Comparison of ENCODE assay signal across 8 mouse cellular contexts in the genomic region with DNA sequence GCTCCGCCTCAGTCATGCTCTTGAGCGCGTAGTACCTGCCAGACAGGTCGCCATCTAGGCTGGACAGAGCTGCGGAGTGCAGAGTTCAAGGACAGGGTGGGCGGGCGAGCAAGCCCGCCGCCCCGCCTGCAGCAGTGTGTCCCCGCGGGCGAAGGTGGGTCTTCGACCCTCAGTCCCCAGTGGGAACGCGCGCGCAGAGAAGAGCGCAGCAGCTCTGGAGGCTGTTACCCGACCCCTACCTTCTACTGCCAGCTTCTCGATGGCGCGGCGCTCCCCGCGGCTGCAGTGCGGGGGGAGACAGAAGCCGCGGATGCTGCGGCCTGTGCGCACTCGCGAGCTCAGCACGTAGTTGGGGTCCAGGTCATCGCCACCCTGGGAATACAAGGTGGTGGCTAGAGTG. TPM values are rescaled to one million over a fixed set of nuclear protein-coding genes. Genes with fewer than 3 reads are reported as not detected.
DNase-seq lines count a peak whose midpoint lies in the region; ATAC-seq and TF ChIP-seq lines count a peak whose summit lies in the region.

No protein-coding gene starts in this region.

- peaks cover 39% of the 10 kb centered on the region for H3K27me3 ChIP-seq in kidney, embryonic 16.5 days (ENCODE audit: insufficient read depth, low read length)
- peaks cover 11% of the 10 kb centered on the region for H3K27me3 ChIP-seq in hindbrain, embryonic 13.5 days
- no peaks in the 10 kb centered on the region; the same call in 1 of the 2 replicates for H3K27me3 ChIP-seq in midbrain, embryonic 14.5 days (ENCODE audit: control insufficient read depth, insufficient read depth, low read length)

- peak overlapping the region; percentile 91 for H3K4me2 ChIP-seq in kidney, embryonic 16.5 days (replicated peaks; ENCODE audit: low read depth, low read length)
- peak overlapping the region; percentile 95 for H3K4me2 ChIP-seq in hindbrain, embryonic 13.5 days
- H3K4me2 ChIP-seq in midbrain, embryonic 14.5 days (ENCODE audit: low read length) = peak overlapping the region; percentile 96

- H3K27ac ChIP-seq in kidney, embryonic 16.5 days (ENCODE audit: low read length) = no peak overlapping the region
- peak overlapping the region; percentile 97 for H3K27ac ChIP-seq in hindbrain, embryonic 13.5 days
- H3K27ac ChIP-seq in midbrain, embryonic 14.5 days (replicated peaks; ENCODE audit: low read depth, low read length) = peak overlapping the region; percentile 94

- no peak for ATAC-seq in kidney, embryonic 16.5 days (ENCODE audit: low FRiP score, low TSS enrichment)
- 0 out of 2 replicates have a peak, but pooled peaks have one; percentile 0 for ATAC-seq in hindbrain, embryonic 13.5 days (ENCODE audit: low FRiP score)
- 0 out of 2 replicates have a peak, but pooled peaks have one; percentile 1 for ATAC-seq in midbrain, embryonic 14.5 days (ENCODE audit: low FRiP score, low TSS enrichment)
- no peak for ATAC-seq in frontal cortex, adult (ENCODE audit: low TSS enrichment)

- no peaks in the 10 kb centered on the region for H3K9me3 ChIP-seq in kidney, embryonic 16.5 days (ENCODE audit: low read length)
- H3K9me3 ChIP-seq in hindbrain, embryonic 13.5 days = no peaks in the 10 kb centered on the region
- no peaks in the 10 kb centered on the region for H3K9me3 ChIP-seq in midbrain, embryonic 14.5 days (ENCODE audit: control insufficient read depth, low read length)

- no peak for TF ChIP-seq POLR2A in brain, embryonic 14.5 days (IDR thresholded peaks at IDR 0.05; ENCODE audit: borderline replicate concordance, extremely low read depth, insufficient read depth, insufficient read length, poor library complexity, severe bottlenecking)

- no peak for TF ChIP-seq CTCF in brain, embryonic 14.5 days (IDR thresholded peaks at IDR 0.05; ENCODE audit: borderline replicate concordance, extremely low read depth, insufficient read depth, insufficient read length)

- 5% methylated on average over 35 of the region's 35 CpGs for WGBS in kidney, embryonic 16.5 days
- under 1% methylated on average over 35 of the region's 35 CpGs for WGBS in hindbrain, embryonic 13.5 days
- WGBS in midbrain, embryonic 14.5 days = under 1% methylated on average over 35 of the region's 35 CpGs

- H3K4me3 ChIP-seq in kidney, embryonic 16.5 days (ENCODE audit: low read length) = peak overlapping the region; percentile 59
- peak overlapping the region; percentile 91 for H3K4me3 ChIP-seq in hindbrain, embryonic 13.5 days
- peak overlapping the region; percentile 88 for H3K4me3 ChIP-seq in midbrain, embryonic 14.5 days (replicated peaks; ENCODE audit: low read depth, low read length)

- DNase-seq in kidney, postnatal 36 days = no peak
- peak; percentile 48 for DNase-seq in brain, embryonic 14.5 days (ENCODE audit: low read depth)
- DNase-seq in midbrain, embryonic 14.5 days = peak; percentile 65
- no peak for DNase-seq in natural killer cell, adult 2 months (ENCODE audit: low spot score in 2 of 2)
- no peak for DNase-seq in kidney, adult 9 months

- no peaks in the 10 kb centered on the region for H3K36me3 ChIP-seq in kidney, embryonic 16.5 days (ENCODE audit: insufficient read depth, low read length)
- H3K36me3 ChIP-seq in hindbrain, embryonic 13.5 days = peaks cover 24% of the 10 kb centered on the region
- H3K36me3 ChIP-seq in midbrain, embryonic 14.5 days (ENCODE audit: control insufficient read depth, insufficient read depth, low read length) = peaks cover 38% of the 10 kb centered on the region

- peak overlapping the region; percentile 59 for H3K9ac ChIP-seq in kidney, embryonic 16.5 days (replicated peaks; ENCODE audit: low read length)
- peak overlapping the region; percentile 99 for H3K9ac ChIP-seq in hindbrain, embryonic 13.5 days
- peak overlapping the region; percentile 95 for H3K9ac ChIP-seq in midbrain, embryonic 14.5 days (replicated peaks; ENCODE audit: low read length)

- peaks cover 47% of the 10 kb centered on the region for H3K4me1 ChIP-seq in kidney, embryonic 16.5 days (ENCODE audit: insufficient read depth, low read length)
- peaks cover 39% of the 10 kb centered on the region for H3K4me1 ChIP-seq in hindbrain, embryonic 13.5 days (replicated peaks)
- H3K4me1 ChIP-seq in midbrain, embryonic 14.5 days (ENCODE audit: control insufficient read depth, insufficient read depth, low read length) = peaks cover 23% of the 10 kb centered on the region

RNA-seq across cellular contexts. Expression of a gene that starts 1.2 kb away (rescaled TPM):
- polyA plus RNA-seq in kidney, embryonic 16.5 days (2015; fragmentation: Nextera tagmentation; extraction: Ambion mirVana) = 134 and 188 TPM in 2 replicates
- polyA plus RNA-seq in brain, embryonic 14.5 days (2012; rRNA removed) = 1,393 and 1,883 TPM in 2 replicates
- polyA plus RNA-seq in hindbrain, embryonic 13.5 days (2015; fragmentation: Nextera tagmentation; extraction: Ambion mirVana) = 1,675 and 1,703 TPM in 2 replicates
- polyA plus RNA-seq in midbrain, embryonic 14.5 days (2014; fragmentation: Nextera tagmentation; extraction: Ambion mirVana) = 1,414 and 1,526 TPM in 2 replicates

RNA-seq across cellular contexts. Expression of a gene that starts 6.9 kb away (rescaled TPM):
- polyA plus RNA-seq in kidney, embryonic 16.5 days (2015; fragmentation: Nextera tagmentation; extraction: Ambion mirVana) = 11.6 and 12.2 TPM in 2 replicates
- polyA plus RNA-seq in brain, embryonic 14.5 days (2012; rRNA removed) = 21.9 and 27.9 TPM in 2 replicates
- 8.6 and 9.3 TPM in 2 replicates for polyA plus RNA-seq in hindbrain, embryonic 13.5 days (2015; fragmentation: Nextera tagmentation; extraction: Ambion mirVana)
- 7.0 and 8.0 TPM in 2 replicates for polyA plus RNA-seq in midbrain, embryonic 14.5 days (2014; fragmentation: Nextera tagmentation; extraction: Ambion mirVana)

RNA-seq across cellular contexts. Expression of a gene that starts 42.1 kb away (rescaled TPM):
- polyA plus RNA-seq in kidney, embryonic 16.5 days (2015; fragmentation: Nextera tagmentation; extraction: Ambion mirVana) = 52.0 and 59.5 TPM in 2 replicates
- 31.1 and 40.7 TPM in 2 replicates for polyA plus RNA-seq in brain, embryonic 14.5 days (2012; rRNA removed)
- polyA plus RNA-seq in hindbrain, embryonic 13.5 days (2015; fragmentation: Nextera tagmentation; extraction: Ambion mirVana) = 65.3 and 67.9 TPM in 2 replicates
- 67.3 and 72.9 TPM in 2 replicates for polyA plus RNA-seq in midbrain, embryonic 14.5 days (2014; fragmentation: Nextera tagmentation; extraction: Ambion mirVana)

RNA-seq across cellular contexts. Expression of a gene that starts 42.1 kb away (rescaled TPM):
- polyA plus RNA-seq in kidney, embryonic 16.5 days (2015; fragmentation: Nextera tagmentation; extraction: Ambion mirVana) = 54.8 TPM in 2 replicates
- polyA plus RNA-seq in brain, embryonic 14.5 days (2012; rRNA removed) = 31.9 and 35.4 TPM in 2 replicates
- polyA plus RNA-seq in hindbrain, embryonic 13.5 days (2015; fragmentation: Nextera tagmentation; extraction: Ambion mirVana) = 55.1 and 62.1 TPM in 2 replicates
- 57.6 and 66.0 TPM in 2 replicates for polyA plus RNA-seq in midbrain, embryonic 14.5 days (2014; fragmentation: Nextera tagmentation; extraction: Ambion mirVana)

Comparison
In these comparisons a context has a peak if more than half of its experiments do, and no peak if none do; other contexts are left out.
1. ATAC-seq: peak in hindbrain, embryonic 13.5 days (single experiment) and midbrain, embryonic 14.5 days (single experiment); none in kidney, embryonic 16.5 days (single experiment) and frontal cortex, adult (single experiment).
2. DNase-seq: peak in brain, embryonic 14.5 days (single experiment) and midbrain, embryonic 14.5 days (single experiment); none in kidney, postnatal 36 days (0 of 2), natural killer cell, adult 2 months (0 of 2) and kidney, adult 9 months (single experiment).
3. Peak in every context shown above with its lines, with median percentiles within 50 percentile points of each other: H3K4me2 ChIP-seq, H3K4me3 ChIP-seq and H3K9ac ChIP-seq.